Mouse (Mus musculus) embryonic facial prominence, embryonic 15.5 days (tissue): ENCODE results near the gene Carmil2. TPM values are rescaled to one million over a fixed set of nuclear protein-coding genes. Genes with fewer than 3 reads are reported as not detected.

Experiments
- ATAC-seq: fragments of 200-750 bp; cut with Nextera tagmentation; 2 replicates; pipeline ENCODE4 v1.8.0; 2017; ENCODE audit warnings: low read depth, moderate TSS enrichment; ENCODE audit not compliant: insufficient number of reproducible peaks, low FRiP score, low TSS enrichment
- H3K27ac ChIP-seq: fragments of 300-500 bp; sonication (generic); replicated peaks from 2 replicates; pipeline ENCODE4 v1.5.1; 2015; ENCODE audit warnings: mild to moderate bottlenecking, inconsistent platforms
- H3K27me3 ChIP-seq: fragments of 300-500 bp; sonication (generic); 2 replicates; pipeline ENCODE4 v1.6.1; 2015; ENCODE audit warnings: inconsistent platforms
- H3K36me3 ChIP-seq: fragments of 300-500 bp; sonication (generic); 2 replicates; pipeline ENCODE4 v1.6.1; 2015; ENCODE audit warnings: mild to moderate bottlenecking, inconsistent platforms
- H3K4me1 ChIP-seq: fragments of 300-500 bp; sonication (generic); 2 replicates; pipeline ENCODE4 v1.6.1; 2015; ENCODE audit warnings: inconsistent platforms
- H3K4me2 ChIP-seq: fragments of 300-500 bp; sonication (generic); replicated peaks from 2 replicates; pipeline ENCODE4 v1.6.1; 2015; ENCODE audit warnings: mild to moderate bottlenecking, inconsistent platforms
- H3K4me3 ChIP-seq: fragments of 300-500 bp; sonication (generic); replicated peaks from 2 replicates; pipeline ENCODE4 v1.5.1; 2015; ENCODE audit warnings: mild to moderate bottlenecking, inconsistent platforms
- H3K9ac ChIP-seq: fragments of 300-500 bp; sonication (generic); 2 replicates; pipeline ENCODE4 v1.6.1; 2015; ENCODE audit warnings: inconsistent platforms
- H3K9me3 ChIP-seq: fragments of 300-500 bp; sonication (generic); replicated peaks from 2 replicates; pipeline ENCODE4 v1.6.1; 2016; ENCODE audit warnings: inconsistent platforms
- WGBS: fragments of 180-500 bp; shearing (Covaris S2); methylation state at CpG from one replicate; pipeline ENCODE4 v1.1.7; 2015; 5-methylcytosine and 5-hydroxymethylcytosine counted together
- polyA plus RNA-seq: library from polyadenylated mRNA; unstranded; fragments of >200 nt; fragmentation: Nextera tagmentation; extraction: Ambion mirVana; gene quantifications from 2 replicates; pipeline ENCODE4 v1.2.1, GENCODE M21; 2015

Carmil2 gene
- polyA plus RNA-seq, 1 experiment from 2014 or later, result 1.0 TPM

DNA sequence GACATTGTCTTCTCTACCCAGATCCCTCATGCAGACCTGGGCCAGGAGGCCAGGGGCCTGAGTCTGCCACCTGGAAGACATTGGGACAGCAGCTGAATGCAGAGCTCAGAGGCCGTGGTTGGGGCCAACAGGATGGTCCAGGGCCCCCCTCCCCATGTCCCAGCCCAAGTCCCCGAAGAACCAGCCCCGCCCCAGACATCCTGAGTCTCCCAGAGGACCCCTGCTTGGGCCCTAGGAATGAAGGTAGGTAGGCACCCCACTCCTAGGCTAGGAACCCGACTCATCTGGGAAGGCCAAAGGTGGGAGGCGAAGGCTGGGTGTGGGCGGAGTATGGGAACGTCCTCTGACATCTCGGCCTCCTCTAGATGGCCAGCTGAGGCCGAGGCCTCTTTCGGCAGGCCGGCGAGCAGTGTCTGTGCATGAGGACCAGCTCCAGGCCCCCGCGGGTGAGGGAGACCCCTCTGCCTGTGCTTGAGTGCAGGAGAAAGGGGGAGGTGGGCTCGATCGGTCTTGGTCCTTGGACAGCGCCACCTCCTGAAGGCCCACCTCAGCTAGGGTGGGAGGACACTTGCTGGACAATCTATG, 11.2 kb downstream of the Carmil2 start:
- Histone ChIP-seq H3K9me3 (no peaks in the 10 kb centered on the region), H3K27me3 (0 out of 2 replicates have a peak, but pooled peaks cover 4% of the 10 kb centered on the region), H3K4me2 (no peak overlapping the region), H3K4me3 (no peak overlapping the region), H3K4me1 (peaks cover 33% of the 10 kb centered on the region), H3K27ac (no peak overlapping the region), H3K9ac (no peak overlapping the region), H3K36me3 (peaks cover 21% of the 10 kb centered on the region)
- no peak for ATAC-seq
- 91% methylated on average over 17 of the region's 17 CpGs for WGBS

DNA sequence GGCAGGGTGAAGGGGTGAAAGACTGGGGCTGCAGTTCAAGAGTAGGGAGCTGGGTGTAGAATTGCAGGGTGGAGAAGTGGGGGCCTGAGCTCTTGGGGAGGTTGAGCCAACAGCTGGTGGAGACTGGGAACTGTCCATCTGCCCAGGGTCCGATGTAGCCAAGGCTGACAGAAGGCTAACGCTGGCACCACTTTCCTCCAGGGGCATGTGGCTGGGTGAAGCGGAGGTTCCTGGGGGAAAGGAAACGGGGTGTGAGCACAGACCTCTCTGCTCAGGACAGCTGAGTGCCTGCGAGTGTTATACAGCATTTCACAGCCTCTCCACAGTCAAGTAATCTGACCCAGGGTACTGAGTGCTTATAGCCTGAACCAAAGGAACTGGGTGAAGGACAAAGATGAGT, 12.7 kb downstream of the Carmil2 start:
- H3K27me3 ChIP-seq, result 0 out of 2 replicates have a peak, but pooled peaks cover 4% of the 10 kb centered on the region
- H3K9ac ChIP-seq, result no peak overlapping the region
- no peak overlapping the region for H3K27ac ChIP-seq
- ATAC-seq, result no peak
- no peaks in the 10 kb centered on the region for H3K9me3 ChIP-seq
- peaks cover 32% of the 10 kb centered on the region for H3K36me3 ChIP-seq
- no peak overlapping the region for H3K4me2 ChIP-seq
- peaks cover 31% of the 10 kb centered on the region for H3K4me1 ChIP-seq
- H3K4me3 ChIP-seq, result no peak overlapping the region
- 83% methylated on average over 5 of the region's 5 CpGs for WGBS

GRCm38 (mm10) chr8:105699488-105700215, 13.6 kb downstream of the Carmil2 start:
- H3K9me3 ChIP-seq, result no peaks in the 10 kb centered on the region
- H3K9ac ChIP-seq, result peak overlapping the region; percentile 52; the same call in 1 of the 2 replicates
- peak overlapping the region; percentile 93 for H3K4me2 ChIP-seq
- WGBS, result 87% methylated on average over 11 of the region's 11 CpGs
- H3K4me1 ChIP-seq, result peaks cover 23% of the 10 kb centered on the region
- peaks cover 41% of the 10 kb centered on the region for H3K36me3 ChIP-seq
- no peak for ATAC-seq
- H3K27me3 ChIP-seq, result no peaks in the 10 kb centered on the region
- peak overlapping the region; percentile 71 for H3K4me3 ChIP-seq
- H3K27ac ChIP-seq, result no peak overlapping the region

GRCm38 (mm10) chr8:105700566-105700965, 14.5 kb downstream of the Carmil2 start:
- peak; percentile 37 for ATAC-seq
- peak overlapping the region; percentile 52 for H3K9ac ChIP-seq
- H3K4me3 ChIP-seq, result peak overlapping the region; percentile 71
- 0% methylated on average over 21 of the region's 21 CpGs for WGBS
- no peaks in the 10 kb centered on the region for H3K27me3 ChIP-seq
- H3K27ac ChIP-seq, result peak overlapping the region; percentile 96
- H3K9me3 ChIP-seq, result no peaks in the 10 kb centered on the region
- H3K36me3 ChIP-seq, result peaks cover 42% of the 10 kb centered on the region
- H3K4me1 ChIP-seq, result peaks cover 23% of the 10 kb centered on the region
- peak overlapping the region; percentile 93 for H3K4me2 ChIP-seq

GRCm38 (mm10) chr8:105700966-105701824, 15.1 kb downstream of the Carmil2 start, which contains the start of the genes Acd and Pard6a:
Acd (minus strand) TSS chr8:105701102.
Pard6a (plus strand) TSS chr8:105701148.
- peak within 1 kb of the TSS; percentile 52 for H3K9ac ChIP-seq
- peak within 1 kb of the TSS; percentile 96 for H3K27ac ChIP-seq
- peaks cover 42% of the 10 kb centered on the region for H3K36me3 ChIP-seq
- under 1% methylated on average over 60 of the region's 60 CpGs for WGBS
- peak within 1 kb of the TSS; percentile 71 for H3K4me3 ChIP-seq
- H3K4me2 ChIP-seq, result peak within 1 kb of the TSS; percentile 93
- no peaks in the 10 kb centered on the region for H3K9me3 ChIP-seq
- H3K4me1 ChIP-seq, result peaks cover 25% of the 10 kb centered on the region
- no peaks in the 10 kb centered on the region for H3K27me3 ChIP-seq
- peak; percentile 81 for ATAC-seq

DNA sequence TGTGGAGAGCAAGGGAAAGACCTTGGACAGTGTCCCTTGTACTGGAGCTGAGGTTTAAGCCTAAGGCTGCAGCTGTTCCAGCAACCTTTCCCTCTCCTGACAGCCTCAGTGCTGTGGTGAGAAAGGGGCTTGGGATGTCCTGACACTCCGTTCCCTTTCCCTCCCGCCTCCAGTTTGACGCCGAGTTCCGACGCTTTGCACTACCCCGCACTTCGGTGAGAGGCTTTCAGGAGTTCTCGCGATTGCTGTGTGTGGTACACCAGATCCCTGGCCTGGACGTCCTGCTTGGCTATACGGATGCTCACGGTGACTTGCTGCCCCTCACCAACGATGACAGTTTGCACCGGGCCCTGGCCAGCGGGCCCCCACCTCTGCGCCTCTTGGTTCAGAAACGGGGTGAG, 15.9 kb downstream of the Carmil2 start:
- peaks cover 41% of the 10 kb centered on the region for H3K36me3 ChIP-seq
- WGBS, result 41% methylated on average over 18 of the region's 18 CpGs
- H3K27me3 ChIP-seq, result no peaks in the 10 kb centered on the region
- peaks cover 31% of the 10 kb centered on the region for H3K4me1 ChIP-seq
- H3K27ac ChIP-seq, result peak overlapping the region; percentile 96; the same call in 1 of the 2 replicates
- H3K9ac ChIP-seq, result peak overlapping the region; percentile 44
- ATAC-seq, result no peak
- peak overlapping the region; percentile 93 for H3K4me2 ChIP-seq
- H3K4me3 ChIP-seq, result peak overlapping the region; percentile 71
- H3K9me3 ChIP-seq, result no peaks in the 10 kb centered on the region

DNA sequence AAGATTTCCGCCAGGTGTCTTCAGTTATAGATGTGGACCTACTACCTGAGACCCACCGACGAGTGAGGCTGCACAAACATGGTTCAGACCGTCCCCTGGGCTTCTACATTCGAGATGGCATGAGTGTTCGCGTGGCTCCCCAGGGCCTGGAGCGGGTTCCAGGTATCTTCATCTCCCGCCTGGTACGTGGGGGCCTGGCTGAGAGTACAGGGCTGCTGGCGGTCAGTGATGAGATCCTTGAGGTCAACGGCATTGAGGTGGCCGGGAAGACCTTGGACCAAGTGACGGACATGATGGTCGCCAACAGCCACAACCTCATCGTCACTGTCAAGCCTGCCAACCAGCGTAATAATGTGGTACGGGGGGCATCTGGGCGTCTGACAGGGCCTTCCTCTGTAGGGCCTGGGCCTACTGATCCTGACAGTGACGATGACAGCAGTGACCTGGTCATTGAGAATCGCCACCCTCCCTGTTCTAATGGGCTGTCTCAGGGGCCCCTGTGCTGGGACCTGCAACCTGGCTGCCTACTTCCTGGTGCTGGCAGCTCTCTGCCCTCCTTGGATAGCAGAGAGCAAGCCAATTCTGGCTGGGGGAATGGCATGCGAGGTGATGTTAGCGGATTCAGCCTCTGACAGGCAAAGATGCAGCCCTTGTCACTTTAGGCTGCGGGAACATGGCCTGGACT, 16.8 kb downstream of the Carmil2 start:
- no peak for ATAC-seq
- H3K4me2 ChIP-seq, result peak overlapping the region; percentile 93; the same call in 1 of the 2 replicates
- H3K4me1 ChIP-seq, result peaks cover 37% of the 10 kb centered on the region
- WGBS, result 89% methylated on average over 24 of the region's 24 CpGs
- H3K36me3 ChIP-seq, result peaks cover 33% of the 10 kb centered on the region
- H3K9me3 ChIP-seq, result no peaks in the 10 kb centered on the region
- H3K4me3 ChIP-seq, result no peak overlapping the region
- no peak overlapping the region for H3K27ac ChIP-seq
- H3K27me3 ChIP-seq, result no peaks in the 10 kb centered on the region
- H3K9ac ChIP-seq, result no peak overlapping the region

DNA sequence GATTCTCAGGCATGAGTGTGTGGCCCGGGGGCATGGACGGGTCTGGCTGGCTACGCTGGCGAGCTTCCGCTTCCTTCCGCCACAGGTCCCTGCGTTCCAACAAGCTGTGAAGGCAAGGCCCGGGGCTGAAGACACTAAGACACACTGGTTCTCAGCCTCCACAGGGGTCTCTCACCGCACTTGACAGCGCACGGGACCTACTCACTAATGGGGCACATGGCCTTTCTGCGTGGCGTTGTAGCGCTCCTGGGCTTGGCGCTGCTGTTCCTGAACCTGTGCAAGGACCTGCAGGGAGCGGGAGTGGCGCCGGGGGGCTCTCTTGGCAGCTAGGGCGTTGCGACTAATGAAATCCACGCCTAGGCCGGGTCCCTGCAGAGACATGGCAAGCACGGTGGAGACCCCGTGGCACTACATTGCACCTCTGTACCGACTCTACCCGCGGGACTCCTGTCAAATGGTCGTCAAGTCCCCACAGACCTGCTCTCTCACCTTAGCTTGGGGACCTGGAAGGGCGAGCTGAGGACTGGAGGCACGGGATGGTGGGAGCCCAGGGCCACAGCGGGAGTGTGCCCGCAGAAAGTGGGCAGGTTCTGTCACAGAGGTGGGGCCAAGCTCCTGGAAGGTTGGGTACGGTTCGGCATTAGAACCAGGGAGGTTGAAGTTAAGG, 18.2 kb downstream of the Carmil2 start:
- Histone ChIP-seq H3K4me3 (no peak overlapping the region), H3K27me3 (no peaks in the 10 kb centered on the region), H3K36me3 (peaks cover 21% of the 10 kb centered on the region), H3K27ac (no peak overlapping the region), H3K9me3 (no peaks in the 10 kb centered on the region), H3K9ac (no peak overlapping the region), H3K4me1 (peaks cover 36% of the 10 kb centered on the region), H3K4me2 (no peak overlapping the region)
- 89% methylated on average over 34 of the region's 34 CpGs for WGBS
- no peak for ATAC-seq

DNA sequence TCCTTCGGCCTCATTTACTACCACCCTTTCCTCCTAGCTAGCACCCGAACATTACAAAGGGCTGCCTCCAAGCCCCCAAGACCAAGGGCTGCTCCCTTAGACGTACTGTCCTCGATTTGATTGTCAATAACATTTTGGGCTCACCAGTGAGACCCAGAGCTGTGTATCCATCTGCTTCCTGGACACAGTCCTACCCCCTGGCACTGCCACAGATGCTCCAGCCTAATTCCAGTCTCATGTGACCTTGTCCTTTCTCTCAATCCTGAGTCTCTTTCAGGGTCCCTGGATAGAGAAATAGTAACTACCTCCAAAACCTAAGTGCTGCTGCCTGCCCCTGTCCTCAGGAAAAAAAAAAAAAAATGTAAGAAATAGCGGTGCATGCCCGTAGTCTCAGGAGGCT, 18.9 kb downstream of the Carmil2 start:
- no peak for ATAC-seq
- no peaks in the 10 kb centered on the region for H3K27me3 ChIP-seq
- no peak overlapping the region for H3K4me2 ChIP-seq
- no peak overlapping the region for H3K4me3 ChIP-seq
- no peaks in the 10 kb centered on the region for H3K9me3 ChIP-seq
- H3K27ac ChIP-seq, result no peak overlapping the region
- H3K36me3 ChIP-seq, result peaks cover 21% of the 10 kb centered on the region
- no peak overlapping the region for H3K9ac ChIP-seq
- peaks cover 29% of the 10 kb centered on the region for H3K4me1 ChIP-seq
- 92% methylated on average over 6 of the region's 6 CpGs for WGBS

GRCm38 (mm10) chr8:105706426-105706825, 20.4 kb downstream of the Carmil2 start:
- no peaks in the 10 kb centered on the region for H3K9me3 ChIP-seq
- H3K27me3 ChIP-seq, result no peaks in the 10 kb centered on the region
- H3K4me3 ChIP-seq, result peak overlapping the region; percentile 87; the same call in 1 of the 2 replicates
- no peak for ATAC-seq
- H3K36me3 ChIP-seq, result peaks cover 21% of the 10 kb centered on the region
- H3K4me1 ChIP-seq, result peaks cover 24% of the 10 kb centered on the region
- H3K4me2 ChIP-seq, result peak overlapping the region; percentile 97; the same call in 1 of the 2 replicates
- 83% methylated on average over 12 of the region's 12 CpGs for WGBS
- H3K27ac ChIP-seq, result no peak overlapping the region
- no peak overlapping the region for H3K9ac ChIP-seq
